Mouse (Mus musculus) midbrain, embryonic 13.5 days (tissue): ENCODE data around the gene Traf3ip1. TPM values are rescaled to one million over a fixed set of nuclear protein-coding genes. Genes with fewer than 3 reads are reported as not detected.

ENCODE experiments used
- ATAC-seq: fragments of 200-750 bp; cut with Nextera tagmentation; 2 replicates; pipeline ENCODE4 v1.8.0; 2017; ENCODE audit warnings: mild to moderate bottlenecking, moderate TSS enrichment, moderate library complexity
- H3K27ac ChIP-seq: fragments of 300-500 bp; sonication (generic); 2 replicates; pipeline ENCODE4 v1.5.1; 2015; ENCODE audit warnings: inconsistent platforms, mild to moderate bottlenecking, moderate library complexity
- H3K27me3 ChIP-seq: fragments of 300-500 bp; sonication (generic); 2 replicates; pipeline ENCODE4 v1.6.1; 2015; ENCODE audit warnings: mild to moderate bottlenecking, inconsistent platforms
- H3K36me3 ChIP-seq: fragments of 300-500 bp; sonication (generic); 2 replicates; pipeline ENCODE4 v1.6.1; 2015; ENCODE audit warnings: mild to moderate bottlenecking, inconsistent platforms
- H3K4me1 ChIP-seq: fragments of 300-500 bp; sonication (generic); replicated peaks from 2 replicates; pipeline ENCODE4 v1.6.1; 2015; ENCODE audit warnings: inconsistent platforms
- H3K4me2 ChIP-seq: fragments of 300-500 bp; sonication (generic); replicated peaks from 2 replicates; pipeline ENCODE4 v1.6.1; 2015; ENCODE audit warnings: moderate library complexity, mild to moderate bottlenecking, inconsistent platforms
- H3K4me3 ChIP-seq: fragments of 300-500 bp; sonication (generic); replicated peaks from 2 replicates; pipeline ENCODE4 v1.5.1; 2015; ENCODE audit warnings: mild to moderate bottlenecking, inconsistent platforms
- H3K9ac ChIP-seq: fragments of 300-500 bp; sonication (generic); replicated peaks from 2 replicates; pipeline ENCODE4 v1.6.1; 2015; ENCODE audit warnings: mild to moderate bottlenecking, inconsistent platforms
- H3K9me3 ChIP-seq: fragments of 300-500 bp; sonication (generic); 2 replicates; pipeline ENCODE4 v1.6.1; 2016; ENCODE audit warnings: mild to moderate bottlenecking, inconsistent platforms
- WGBS: fragments of 180-500 bp; shearing (Covaris S2); methylation state at CpG from one replicate; pipeline ENCODE4 v1.1.7; 2015; 5-methylcytosine and 5-hydroxymethylcytosine counted together
- polyA plus RNA-seq: library from polyadenylated mRNA; unstranded; fragments of >200 nt; fragmentation: Nextera tagmentation; extraction: Ambion mirVana; gene quantifications from 2 replicates; pipeline ENCODE4 v1.2.1, GENCODE M21; 2015

The Traf3ip1 gene
- polyA plus RNA-seq, 1 experiment from 2014 or later, result 10.8 TPM

DNA sequence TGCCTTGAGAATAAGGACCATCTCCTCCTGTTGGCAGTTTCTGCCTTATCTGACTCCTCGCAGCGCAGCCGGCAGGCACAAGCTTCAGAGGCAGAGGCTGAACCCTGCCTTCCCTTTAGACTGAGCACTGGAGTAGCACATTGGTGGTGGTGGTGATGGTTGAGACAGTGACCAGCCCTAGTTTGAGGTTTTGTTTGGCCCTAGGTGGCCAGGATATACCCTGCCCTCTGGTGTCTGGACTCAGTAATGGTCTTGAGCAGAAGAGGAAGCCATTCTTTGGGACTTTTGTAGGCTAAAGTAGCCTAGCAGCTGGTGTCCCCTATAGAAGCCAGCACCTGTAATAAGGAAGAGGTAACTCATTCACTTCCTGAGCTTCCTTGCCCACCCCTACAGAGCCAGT lies 69.6 kb downstream of the Traf3ip1 start:
- no peaks in the 10 kb centered on the region for H3K9me3 ChIP-seq
- no peak overlapping the region for H3K4me3 ChIP-seq
- WGBS, result 71% methylated on average over 3 of the region's 3 CpGs
- ATAC-seq, result no peak
- no peak overlapping the region for H3K9ac ChIP-seq
- H3K4me2 ChIP-seq, result no peak overlapping the region
- no peaks in the 10 kb centered on the region for H3K4me1 ChIP-seq
- no peak overlapping the region for H3K27ac ChIP-seq
- H3K27me3 ChIP-seq, result no peaks in the 10 kb centered on the region
- peaks cover 7% of the 10 kb centered on the region for H3K36me3 ChIP-seq

DNA sequence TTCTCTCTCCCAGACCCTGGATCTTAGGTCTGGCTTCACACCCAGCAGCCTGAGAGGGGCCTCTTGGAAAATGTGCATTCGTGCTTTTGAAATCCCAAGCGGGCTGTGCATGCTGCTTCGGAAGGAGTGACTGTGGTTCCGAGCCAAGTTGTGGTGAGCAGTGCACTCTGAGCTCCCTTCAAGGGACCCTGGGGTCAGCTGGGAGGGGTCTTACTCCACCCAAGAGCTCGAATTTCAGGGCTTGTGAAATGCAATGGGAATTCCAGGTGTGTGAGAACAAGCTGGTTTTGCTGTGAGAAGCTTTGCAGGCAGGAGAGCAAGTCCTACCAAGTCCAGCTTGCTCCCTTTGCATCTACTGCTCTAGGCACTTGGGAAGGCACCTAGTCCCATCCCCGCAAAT lies 70.2 kb downstream of the Traf3ip1 start:
- Histone ChIP-seq H3K27ac (no peak overlapping the region), H3K4me1 (no peaks in the 10 kb centered on the region), H3K9ac (no peak overlapping the region), H3K36me3 (peaks cover 6% of the 10 kb centered on the region), H3K4me2 (no peak overlapping the region), H3K9me3 (no peaks in the 10 kb centered on the region), H3K27me3 (no peaks in the 10 kb centered on the region), H3K4me3 (no peak overlapping the region)
- 72% methylated on average over 6 of the region's 6 CpGs for WGBS
- no peak for ATAC-seq

DNA sequence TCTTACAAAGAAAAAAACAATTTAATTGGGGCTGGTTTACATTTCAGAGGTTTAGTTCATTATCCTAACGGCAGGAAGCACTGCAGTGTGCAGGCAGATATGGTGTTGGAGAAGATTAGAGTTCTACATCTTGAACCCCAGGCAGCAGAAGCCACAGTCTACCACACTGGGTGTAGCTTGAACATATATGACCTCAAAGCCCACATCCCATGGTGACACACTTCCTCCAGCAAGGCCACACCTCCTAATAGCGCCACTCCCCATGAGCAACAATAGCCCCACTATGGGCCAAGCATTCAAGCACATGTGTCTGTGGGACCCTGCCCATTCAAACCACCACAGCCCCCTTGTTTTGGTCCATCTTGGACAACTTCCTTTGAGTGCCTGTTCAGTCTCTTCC lies 72.8 kb downstream of the Traf3ip1 start:
- no peaks in the 10 kb centered on the region for H3K9me3 ChIP-seq
- H3K4me1 ChIP-seq, result no peaks in the 10 kb centered on the region
- H3K9ac ChIP-seq, result no peak overlapping the region
- ATAC-seq, result no peak
- no peaks in the 10 kb centered on the region for H3K27me3 ChIP-seq
- H3K4me3 ChIP-seq, result no peak overlapping the region
- H3K27ac ChIP-seq, result no peak overlapping the region
- 89% methylated on average over 2 of the region's 2 CpGs for WGBS
- H3K36me3 ChIP-seq, result no peaks in the 10 kb centered on the region
- H3K4me2 ChIP-seq, result no peak overlapping the region

- no peak overlapping the region for H3K27ac ChIP-seq
- H3K4me1 ChIP-seq, result no peaks in the 10 kb centered on the region
- H3K36me3 ChIP-seq, result no peaks in the 10 kb centered on the region
- no peaks in the 10 kb centered on the region for H3K27me3 ChIP-seq
- no peak overlapping the region for H3K9ac ChIP-seq
- 85% methylated on average over 10 of the region's 10 CpGs for WGBS
- H3K9me3 ChIP-seq, result no peaks in the 10 kb centered on the region
- ATAC-seq, result no peak
- no peak overlapping the region for H3K4me3 ChIP-seq
- H3K4me2 ChIP-seq, result no peak overlapping the region
Measured at GRCm38 (mm10) chr1:91572458-91572857, 78.0 kb downstream of the Traf3ip1 start.

DNA sequence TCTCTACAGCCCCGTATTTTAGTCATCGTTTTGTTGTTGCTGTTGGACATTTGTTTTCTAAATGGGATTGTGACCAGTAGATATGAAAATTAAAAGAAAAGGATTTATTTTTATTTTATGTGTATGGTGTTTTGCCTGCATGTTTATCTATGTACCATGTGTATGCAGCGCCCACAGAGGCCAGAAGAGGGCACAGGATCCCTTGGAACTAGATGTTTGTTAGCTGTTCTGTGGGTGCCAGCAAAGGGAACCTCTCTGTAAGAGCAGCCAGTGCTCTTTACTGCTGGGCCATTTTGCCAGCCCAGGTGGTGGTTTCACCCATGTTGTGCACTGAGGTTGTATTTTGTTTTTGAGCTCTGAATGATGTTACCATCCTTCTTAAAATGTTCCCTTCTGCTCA lies 79.8 kb downstream of the Traf3ip1 start:
- H3K27me3 ChIP-seq, result no peaks in the 10 kb centered on the region
- H3K36me3 ChIP-seq, result no peaks in the 10 kb centered on the region
- no peaks in the 10 kb centered on the region for H3K9me3 ChIP-seq
- no peak overlapping the region for H3K9ac ChIP-seq
- H3K4me3 ChIP-seq, result no peak overlapping the region
- H3K4me2 ChIP-seq, result no peak overlapping the region
- 71% methylated on average over 3 of the region's 3 CpGs for WGBS
- H3K27ac ChIP-seq, result no peak overlapping the region
- ATAC-seq, result no peak; the same call in 1 of the 2 replicates
- no peaks in the 10 kb centered on the region for H3K4me1 ChIP-seq

- Histone ChIP-seq H3K9ac (no peak overlapping the region), H3K27me3 (no peaks in the 10 kb centered on the region), H3K36me3 (no peaks in the 10 kb centered on the region), H3K27ac (no peak overlapping the region), H3K4me3 (no peak overlapping the region), H3K9me3 (no peaks in the 10 kb centered on the region), H3K4me2 (no peak overlapping the region), H3K4me1 (no peaks in the 10 kb centered on the region)
- ATAC-seq, result no peak
- WGBS, result 84% methylated on average over 7 of the region's 7 CpGs
Measured at GRCm38 (mm10) chr1:91577883-91578517, 83.6 kb downstream of the Traf3ip1 start.

Other genes with a start within 250 kb of the Traf3ip1 start
- gene Ube2f, start 244.3 kb upstream of the Traf3ip1 start, polyA plus RNA-seq, result 70.5 and 72.8 TPM in 2 replicates
- gene Scly, start 196.3 kb upstream of the Traf3ip1 start, polyA plus RNA-seq, result 11.6 and 12.4 TPM in 2 replicates
- gene Espnl, start 172.6 kb upstream of the Traf3ip1 start, polyA plus RNA-seq, result 0.15 and 0.21 TPM in 2 replicates
- 0.07 TPM in 1 of 2 replicates, not detected in the other for gene Klhl30, start 143.6 kb upstream of the Traf3ip1 start, polyA plus RNA-seq
- 0.24 and 0.55 TPM in 2 replicates for gene Erfe, start 128.2 kb upstream of the Traf3ip1 start, polyA plus RNA-seq
- gene Ilkap, start 95.8 kb upstream of the Traf3ip1 start, polyA plus RNA-seq, result 148 and 155 TPM in 2 replicates
- 316 and 357 TPM in 2 replicates for gene Hes6, start 80.6 kb upstream of the Traf3ip1 start, polyA plus RNA-seq
- 4.4 and 4.7 TPM in 2 replicates for gene Per2, start 35.3 kb upstream of the Traf3ip1 start, polyA plus RNA-seq
- gene Asb1, start 45.9 kb downstream of the Traf3ip1 start, polyA plus RNA-seq, result 10.9 TPM in 2 replicates